Mouse (Mus musculus) intestine, postnatal 0 days (tissue): ENCODE measurements at regions not wholly inside any gene's neighbourhood (a gene's known extent, or its start where the extent isn't known, plus 50 kb on each side); places are given as distances from the start of the nearest gene placed in this dataset.

Experiments used
- ATAC-seq: fragments of 200-750 bp; cut with Nextera tagmentation; 2 replicates; pipeline ENCODE4 v1.8.0; 2017; ENCODE audit warnings: mild to moderate bottlenecking, moderate TSS enrichment, moderate library complexity
- H3K27ac ChIP-seq: fragments of 300-500 bp; sonication (generic); 2 replicates; pipeline ENCODE4 v1.5.1; 2014; ENCODE audit warnings: mild to moderate bottlenecking, low read depth, low read length, moderate library complexity
- H3K27me3 ChIP-seq: fragments of 300-500 bp; sonication (generic); replicated peaks from 2 replicates; pipeline ENCODE4 v1.6.1; 2014; ENCODE audit warnings: low read length, mixed read lengths; ENCODE audit not compliant: control insufficient read depth, insufficient read depth
- H3K36me3 ChIP-seq: fragments of 300-500 bp; sonication (generic); 2 replicates; pipeline ENCODE4 v1.6.1; 2014; ENCODE audit warnings: mild to moderate bottlenecking, moderate library complexity; ENCODE audit not compliant: control insufficient read depth, insufficient read depth
- H3K4me1 ChIP-seq: fragments of 300-500 bp; sonication (generic); replicated peaks from 2 replicates; pipeline ENCODE4 v1.6.1; 2014; ENCODE audit warnings: antibody characterized with exemption, low read length, mixed read lengths; ENCODE audit not compliant: control insufficient read depth, insufficient read depth
- H3K4me2 ChIP-seq: fragments of 300-500 bp; sonication (generic); replicated peaks from 2 replicates; pipeline ENCODE4 v1.6.1; 2014; ENCODE audit warnings: low read depth, mild to moderate bottlenecking, moderate library complexity
- H3K4me3 ChIP-seq: fragments of 300-500 bp; sonication (generic); 2 replicates; pipeline ENCODE4 v1.5.1; 2014; ENCODE audit warnings: low read depth, low read length
- H3K9ac ChIP-seq: fragments of 300-500 bp; sonication (generic); 2 replicates; pipeline ENCODE4 v1.6.1; 2014; ENCODE audit warnings: mild to moderate bottlenecking, low read depth, low read length
- H3K9me3 ChIP-seq: fragments of 300-500 bp; sonication (generic); 2 replicates; pipeline ENCODE4 v1.6.1; 2016; ENCODE audit warnings: mixed run types; ENCODE audit not compliant: control insufficient read depth
- CTCF ChIP-seq: sonication (generic); IDR thresholded peaks from 2 replicates; pipeline ENCODE4 v1.5.1; 2016; ENCODE audit warnings: low read depth, mild to moderate bottlenecking, control low read depth, antibody characterized with exemption, moderate library complexity
- WGBS: fragments of 180-500 bp; shearing (Covaris S2); extraction: QIAGEN DNeasy Blood & Tissue Kit; methylation state at CpG from one replicate; pipeline ENCODE4 v1.1.7; 2014; 5-methylcytosine and 5-hydroxymethylcytosine counted together

DNA sequence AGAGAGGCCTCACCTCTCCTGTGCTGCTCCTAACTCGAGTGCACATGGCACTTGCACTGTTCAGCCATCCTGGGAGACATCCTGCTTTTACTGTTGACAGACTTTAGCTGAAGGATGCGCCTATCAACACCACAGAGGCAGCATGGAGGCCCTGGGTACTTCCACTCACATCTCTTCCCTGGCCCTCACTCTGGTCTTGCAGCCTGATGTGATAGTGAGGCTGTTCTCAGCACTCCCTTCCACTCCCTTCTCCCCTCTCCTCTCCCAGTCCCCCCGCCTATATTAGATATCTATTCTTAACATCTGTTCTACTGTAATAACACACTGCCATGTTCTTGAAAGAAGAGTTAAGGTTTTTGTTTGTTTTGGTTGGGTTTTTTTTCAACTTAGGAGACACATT, 50.2 kb upstream of the Bod1 start:
- ATAC-seq: no peak
- Histone ChIP-seq H3K9me3 (no peaks in the 10 kb centered on the region), H3K4me1 (no peaks in the 10 kb centered on the region), H3K9ac (no peak overlapping the region), H3K4me3 (no peak overlapping the region), H3K4me2 (no peak overlapping the region), H3K36me3 (no peaks in the 10 kb centered on the region), H3K27me3 (no peaks in the 10 kb centered on the region), H3K27ac (no peak overlapping the region)
- TF ChIP-seq CTCF: no peak
- 62% methylated on average over 3 of the region's 3 CpGs for WGBS

DNA sequence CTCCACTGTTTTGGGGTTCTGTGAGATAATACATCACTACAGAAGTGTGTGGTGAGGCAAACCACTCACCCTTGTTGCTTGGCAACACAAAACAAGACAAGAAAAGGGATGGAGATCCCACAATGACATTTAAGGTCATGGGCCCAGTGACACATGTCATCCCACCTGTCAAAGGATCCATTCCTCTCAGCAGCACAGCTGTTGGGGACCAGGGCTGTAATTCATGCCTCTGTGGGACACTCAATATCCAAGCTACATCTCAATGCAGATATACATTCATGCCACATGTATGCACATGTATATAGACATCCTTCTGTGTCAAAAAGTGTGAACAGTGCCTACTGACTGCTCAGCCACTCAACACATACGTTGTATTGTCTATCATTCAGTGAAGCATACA, 52.8 kb upstream of the Bod1 start:
- no peak overlapping the region for H3K27ac ChIP-seq
- H3K27me3 ChIP-seq: no peaks in the 10 kb centered on the region
- H3K9me3 ChIP-seq: no peaks in the 10 kb centered on the region
- no peaks in the 10 kb centered on the region for H3K4me1 ChIP-seq
- no peak overlapping the region for H3K4me2 ChIP-seq
- ATAC-seq: no peak
- no peak for TF ChIP-seq CTCF
- no peak overlapping the region for H3K4me3 ChIP-seq
- no peak overlapping the region for H3K9ac ChIP-seq
- 82% methylated on average over 1 of the region's 1 CpGs for WGBS
- no peaks in the 10 kb centered on the region for H3K36me3 ChIP-seq

- Histone ChIP-seq H3K9ac (no peak overlapping the region), H3K9me3 (no peaks in the 10 kb centered on the region), H3K4me2 (no peak overlapping the region), H3K4me3 (no peak overlapping the region), H3K27me3 (no peaks in the 10 kb centered on the region), H3K27ac (no peak overlapping the region), H3K36me3 (no peaks in the 10 kb centered on the region), H3K4me1 (no peaks in the 10 kb centered on the region)
- ATAC-seq: no peak
- 79% methylated on average over 15 of the region's 15 CpGs for WGBS
- no peak for TF ChIP-seq CTCF
Measured at GRCm38 (mm10) chr11:31725936-31726647, 54.4 kb upstream of the Bod1 start.

DNA sequence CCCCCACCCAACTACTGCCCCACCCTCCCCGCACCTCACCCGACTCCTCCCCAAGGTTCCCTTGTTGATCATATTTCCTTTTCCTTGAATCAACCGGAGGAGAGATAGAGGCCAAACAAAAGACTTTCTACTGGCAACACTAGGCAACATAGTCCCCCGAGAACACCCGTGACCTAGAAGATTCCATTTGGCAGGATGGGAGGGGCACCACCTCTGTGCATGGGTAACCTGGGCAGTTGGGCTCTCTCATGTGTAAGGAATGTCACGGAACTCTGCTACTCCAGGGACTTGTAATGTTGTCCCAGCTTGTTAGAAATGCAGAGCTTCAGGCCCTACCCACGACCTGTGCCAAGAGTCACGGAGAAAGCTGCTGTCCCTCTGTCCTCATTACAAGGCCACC, 55.6 kb upstream of the Bod1 start:
- Histone ChIP-seq H3K4me1 (no peaks in the 10 kb centered on the region), H3K27me3 (no peaks in the 10 kb centered on the region), H3K4me3 (no peak overlapping the region), H3K27ac (no peak overlapping the region), H3K36me3 (no peaks in the 10 kb centered on the region), H3K9ac (no peak overlapping the region), H3K4me2 (no peak overlapping the region), H3K9me3 (no peaks in the 10 kb centered on the region)
- TF ChIP-seq CTCF: no peak
- no peak for ATAC-seq
- WGBS: 65% methylated on average over 8 of the region's 8 CpGs

DNA sequence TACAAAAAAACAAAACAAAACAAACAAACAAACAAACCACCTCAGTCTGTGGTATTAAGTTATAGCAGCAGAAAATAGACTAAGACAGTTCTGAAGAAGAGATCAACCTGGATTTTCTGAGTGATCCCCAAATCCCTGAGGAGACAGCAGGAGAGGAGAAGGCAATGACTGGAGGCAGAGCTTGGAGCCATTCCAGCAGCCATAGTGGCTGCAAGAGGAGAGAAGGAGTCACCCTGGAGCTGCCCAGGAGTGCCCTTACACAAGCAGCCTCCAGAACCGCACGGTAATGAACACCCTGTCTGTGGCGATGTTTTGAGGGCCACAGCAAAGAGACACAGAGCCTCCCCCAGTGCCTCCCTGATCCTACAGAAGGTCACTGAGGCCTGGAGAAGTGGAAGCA, 58.0 kb upstream of the Bod1 start:
- ATAC-seq: no peak
- H3K4me3 ChIP-seq: no peak overlapping the region
- H3K4me2 ChIP-seq: no peak overlapping the region
- H3K9me3 ChIP-seq: no peaks in the 10 kb centered on the region
- 92% methylated on average over 3 of the region's 3 CpGs for WGBS
- no peak overlapping the region for H3K9ac ChIP-seq
- H3K27me3 ChIP-seq: no peaks in the 10 kb centered on the region
- H3K36me3 ChIP-seq: no peaks in the 10 kb centered on the region
- no peak overlapping the region for H3K27ac ChIP-seq
- no peak for TF ChIP-seq CTCF
- no peaks in the 10 kb centered on the region for H3K4me1 ChIP-seq

- no peak overlapping the region for H3K9ac ChIP-seq
- H3K9me3 ChIP-seq: no peaks in the 10 kb centered on the region
- WGBS: 77% methylated on average over 4 of the region's 4 CpGs
- no peak overlapping the region for H3K4me2 ChIP-seq
- H3K27ac ChIP-seq: no peak overlapping the region
- H3K4me1 ChIP-seq: no peaks in the 10 kb centered on the region
- H3K27me3 ChIP-seq: no peaks in the 10 kb centered on the region
- no peak for ATAC-seq
- H3K4me3 ChIP-seq: no peak overlapping the region
- no peaks in the 10 kb centered on the region for H3K36me3 ChIP-seq
- TF ChIP-seq CTCF: no peak
Measured at GRCm38 (mm10) chr11:31730181-31730580, 58.5 kb upstream of the Bod1 start.

DNA sequence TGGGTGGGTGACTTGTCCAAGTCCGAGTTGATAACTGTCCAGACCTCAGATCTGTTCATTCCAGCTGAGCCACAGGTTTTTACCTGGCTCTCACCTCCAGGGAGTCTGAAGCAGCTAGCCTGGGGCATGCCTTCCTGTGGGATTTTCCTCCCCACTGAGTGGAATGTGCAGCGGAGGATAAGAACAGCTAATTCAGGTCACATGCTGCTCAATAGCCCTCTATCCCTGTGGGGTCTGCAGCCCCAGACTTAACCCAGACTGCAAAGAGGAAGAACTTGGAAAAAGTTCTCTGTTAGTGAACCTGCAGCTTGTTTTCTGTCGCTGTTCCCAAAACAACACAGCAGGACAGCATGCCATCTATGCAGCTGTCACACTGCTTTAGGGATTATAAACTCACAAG, 59.0 kb upstream of the Bod1 start:
- H3K4me3 ChIP-seq: no peak overlapping the region
- WGBS: 46% methylated on average over 3 of the region's 3 CpGs

More for the DNA sequence above, 59.0 kb upstream of the Bod1 start:
- Histone ChIP-seq H3K9ac (no peak overlapping the region), H3K27me3 (no peaks in the 10 kb centered on the region), H3K4me2 (no peak overlapping the region), H3K4me1 (no peaks in the 10 kb centered on the region), H3K27ac (no peak overlapping the region), H3K9me3 (no peaks in the 10 kb centered on the region), H3K36me3 (no peaks in the 10 kb centered on the region)
- no peak for TF ChIP-seq CTCF
- no peak for ATAC-seq
